Mouse (Mus musculus) urinary bladder, adult 2 months (tissue): ENCODE results near the gene Dzip3. TPM values are rescaled to one million over a fixed set of nuclear protein-coding genes. Genes with fewer than 3 reads are reported as not detected.

Source experiments
- polyA plus RNA-seq: library from polyadenylated mRNA; depleted of rRNA; stranded (reverse); fragments of >200 nt; gene quantifications from 2 replicates; pipeline ENCODE4 v1.2.3, GENCODE M21; 2012; rRNA removed

Dzip3 gene
- polyA plus RNA-seq, 1 experiment, result 9.7 TPM

Other genes with a start within 250 kb of the Dzip3 start
- gene Trat1, start 222.1 kb downstream of the Dzip3 start, polyA plus RNA-seq, result 0.12 and 0.18 TPM in 2 replicates
- gene Retnlb, start 177.3 kb downstream of the Dzip3 start, polyA plus RNA-seq, result not detected in 2 replicates
- 193 and 210 TPM in 2 replicates for gene Retnla, start 151.6 kb downstream of the Dzip3 start, polyA plus RNA-seq
- 4.3 TPM in 2 replicates for gene Retnlg, start 121.5 kb downstream of the Dzip3 start, polyA plus RNA-seq
- gene Cip2a, start within 50 bp of the Dzip3 start, polyA plus RNA-seq, result 2.7 TPM in 2 replicates
- gene Myh15, start 63.3 kb upstream of the Dzip3 start, polyA plus RNA-seq, result 0.04 and 0.07 TPM in 2 replicates